Mouse (Mus musculus): ENCODE data around the gene Vdac2. TPM values are rescaled to one million over a fixed set of nuclear protein-coding genes. Genes with fewer than 3 reads are reported as not detected.
A peak's percentile ranks its signal among the peaks of the same experiment; 100 is the strongest.

The Vdac2 gene
- polyA plus RNA-seq, 1 experiment from 2014 or later, result 198 TPM

- peaks cover 55% of the 10 kb centered on the region for H3K4me1 ChIP-seq
- 75% methylated on average over 4 of the region's 4 CpGs for WGBS (ENCODE audit: insufficient replicate concordance)
- peak overlapping the region; percentile 17; the same call in 1 of the 2 replicates for H3K27ac ChIP-seq
- H3K27me3 ChIP-seq (replicated peaks), result no peaks in the 10 kb centered on the region
- no peak for ATAC-seq
- H3K36me3 ChIP-seq, result no peaks in the 10 kb centered on the region
- no peak overlapping the region for H3K9ac ChIP-seq
- H3K4me3 ChIP-seq, result no peak overlapping the region
- no peak overlapping the region for H3K4me2 ChIP-seq
- H3K9me3 ChIP-seq (replicated peaks), result no peaks in the 10 kb centered on the region
Observed at GRCm38 (mm10) chr14:21820880-21821505, 4.0 kb upstream of the Vdac2 start.

GRCm38 (mm10) chr14:21822307-21822706 lies 2.7 kb upstream of the Vdac2 start:
- no peak overlapping the region for H3K4me3 ChIP-seq
- 47% methylated on average over 7 of the region's 7 CpGs for WGBS (ENCODE audit: insufficient replicate concordance)
- H3K27me3 ChIP-seq (replicated peaks), result no peaks in the 10 kb centered on the region
- H3K36me3 ChIP-seq, result no peaks in the 10 kb centered on the region
- ATAC-seq, result no peak
- peak overlapping the region; percentile 98 for H3K27ac ChIP-seq
- no peak overlapping the region for H3K9ac ChIP-seq
- H3K9me3 ChIP-seq (replicated peaks), result no peaks in the 10 kb centered on the region
- peak overlapping the region; percentile 53 for H3K4me2 ChIP-seq
- H3K4me1 ChIP-seq, result peaks cover 59% of the 10 kb centered on the region

DNA sequence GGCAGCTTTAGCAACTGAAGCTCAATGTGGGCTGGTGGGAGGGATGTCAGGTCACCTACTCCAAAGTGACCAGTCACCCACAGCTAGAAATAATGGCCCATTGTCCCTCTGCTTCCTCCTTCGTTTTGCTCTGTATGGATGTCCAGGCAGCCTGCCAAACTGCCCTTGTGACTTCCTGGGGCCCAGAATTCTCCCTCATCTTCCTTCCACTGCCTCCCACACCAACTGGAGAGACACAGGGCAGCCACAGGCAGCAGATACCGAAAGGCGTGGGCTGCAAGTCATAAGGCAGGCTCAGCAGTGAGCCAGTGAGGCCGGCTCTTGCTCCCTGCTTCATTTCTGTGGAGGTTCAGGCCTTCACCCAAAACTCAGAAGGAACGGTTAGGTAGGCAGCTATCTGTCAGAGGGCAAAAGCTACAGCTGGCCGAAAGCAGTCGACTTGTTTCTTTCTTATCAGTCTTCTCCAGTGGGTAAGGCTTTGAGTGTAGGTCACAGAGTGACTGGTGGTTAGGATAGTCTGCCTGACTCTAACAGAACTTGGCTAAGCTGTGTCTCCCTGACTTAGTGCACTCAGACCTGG lies 2.2 kb upstream of the Vdac2 start:
- Histone ChIP-seq H3K27me3 (replicated peaks) (no peaks in the 10 kb centered on the region), H3K4me1 (peaks cover 65% of the 10 kb centered on the region), H3K9ac (peak overlapping the region; percentile 58), H3K4me3 (no peak overlapping the region), H3K4me2 (peak overlapping the region; percentile 53), H3K9me3 (replicated peaks) (no peaks in the 10 kb centered on the region), H3K36me3 (no peaks in the 10 kb centered on the region), H3K27ac (peak overlapping the region; percentile 98)
- WGBS (ENCODE audit: insufficient replicate concordance), result 7% methylated on average over 7 of the region's 7 CpGs
- ATAC-seq, result peak; percentile 95

GRCm38 (mm10) chr14:21823897-21824296 lies 1.1 kb upstream of the Vdac2 start:
- 72% methylated on average over 7 of the region's 7 CpGs for WGBS (ENCODE audit: insufficient replicate concordance)
- H3K27ac ChIP-seq, result peak overlapping the region; percentile 98
- no peak overlapping the region for H3K4me3 ChIP-seq
- 0 out of 2 replicates have a peak overlapping the region, but pooled peaks have one; percentile 53 for H3K4me2 ChIP-seq
- peaks cover 75% of the 10 kb centered on the region for H3K4me1 ChIP-seq
- no peaks in the 10 kb centered on the region for H3K36me3 ChIP-seq
- H3K9ac ChIP-seq, result no peak overlapping the region
- H3K9me3 ChIP-seq (replicated peaks), result no peaks in the 10 kb centered on the region
- ATAC-seq, result no peak
- H3K27me3 ChIP-seq (replicated peaks), result no peaks in the 10 kb centered on the region

GRCm38 (mm10) chr14:21825786-21826491 lies 901 bp downstream of the Vdac2 start:
- Histone ChIP-seq H3K36me3 (no peaks in the 10 kb centered on the region), H3K4me1 (peaks cover 94% of the 10 kb centered on the region), H3K27ac (0 out of 2 replicates have a peak overlapping the region, but pooled peaks have one; percentile 34), H3K9ac (no peak overlapping the region), H3K4me2 (no peak overlapping the region), H3K4me3 (no peak overlapping the region), H3K27me3 (replicated peaks) (no peaks in the 10 kb centered on the region), H3K9me3 (replicated peaks) (no peaks in the 10 kb centered on the region)
- ATAC-seq, result no peak
- 76% methylated on average over 9 of the region's 9 CpGs for WGBS (ENCODE audit: insufficient replicate concordance)

DNA sequence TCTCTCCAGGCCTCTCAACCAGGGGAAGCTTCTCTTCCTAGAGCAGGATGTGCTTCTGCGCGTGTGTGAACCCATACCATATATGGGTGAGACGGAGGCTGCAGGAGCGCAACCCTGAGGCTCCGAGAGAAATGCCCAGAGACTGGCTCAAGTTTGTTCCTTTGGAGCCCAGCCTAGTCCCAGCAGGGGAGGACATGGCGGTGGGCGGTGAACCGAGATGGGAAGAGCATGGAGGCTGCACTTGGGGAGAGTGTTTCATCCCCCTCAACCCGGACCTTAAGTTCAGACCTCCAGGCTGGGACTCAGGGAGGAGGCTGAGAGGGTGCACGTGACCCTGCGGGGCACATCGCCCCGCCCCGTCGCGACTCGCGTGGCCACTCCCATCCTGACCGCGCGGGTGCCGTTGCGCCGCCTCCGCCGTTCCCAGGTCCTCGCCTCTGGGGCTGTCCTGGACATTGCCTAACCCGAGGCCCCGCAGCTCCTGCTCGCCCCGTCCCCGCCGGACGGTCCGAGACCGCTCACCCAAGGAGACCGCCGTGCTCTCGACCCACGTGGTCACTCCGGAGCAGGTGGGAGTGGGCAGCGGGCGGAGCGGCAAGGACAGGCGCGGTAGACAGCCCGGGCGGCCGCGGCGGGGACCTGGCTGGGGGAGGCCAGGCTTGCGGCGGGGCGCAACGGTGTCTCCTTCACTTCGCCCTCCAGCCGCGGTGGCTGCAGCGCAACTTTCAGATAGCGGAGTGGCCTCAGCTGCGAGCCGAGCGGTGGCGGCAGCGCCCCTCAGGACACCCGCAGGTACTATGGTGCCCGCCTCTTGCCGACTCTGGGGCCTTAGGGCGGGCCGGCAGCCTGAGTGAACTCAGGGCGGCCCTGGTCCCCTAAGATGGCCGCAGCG lies 6.1 kb downstream of the Vdac2 start:
- Histone ChIP-seq H3K27ac (peak overlapping the region; percentile 93), H3K4me3 (peak overlapping the region; percentile 96), H3K27me3 (replicated peaks) (no peaks in the 10 kb centered on the region), H3K9me3 (replicated peaks) (no peaks in the 10 kb centered on the region), H3K36me3 (peaks cover 35% of the 10 kb centered on the region), H3K4me1 (peaks cover 78% of the 10 kb centered on the region), H3K9ac (peak overlapping the region; percentile 95), H3K4me2 (peak overlapping the region; percentile 81)
- peak; percentile 96 for ATAC-seq
- WGBS (ENCODE audit: insufficient replicate concordance), result under 1% methylated on average over 72 of the region's 73 CpGs

GRCm38 (mm10) chr14:21831830-21832403 lies 6.9 kb downstream of the Vdac2 start:
- H3K4me1 ChIP-seq, result peaks cover 70% of the 10 kb centered on the region
- H3K36me3 ChIP-seq, result peaks cover 43% of the 10 kb centered on the region
- H3K4me3 ChIP-seq, result peak overlapping the region; percentile 96
- peak overlapping the region; percentile 95 for H3K9ac ChIP-seq
- peak overlapping the region; percentile 81 for H3K4me2 ChIP-seq
- under 1% methylated on average over 28 of the region's 28 CpGs for WGBS (ENCODE audit: insufficient replicate concordance)
- H3K9me3 ChIP-seq (replicated peaks), result no peaks in the 10 kb centered on the region
- H3K27me3 ChIP-seq (replicated peaks), result no peaks in the 10 kb centered on the region
- H3K27ac ChIP-seq, result peak overlapping the region; percentile 93
- ATAC-seq, result peak; percentile 1; the same call in 1 of the 2 replicates

DNA sequence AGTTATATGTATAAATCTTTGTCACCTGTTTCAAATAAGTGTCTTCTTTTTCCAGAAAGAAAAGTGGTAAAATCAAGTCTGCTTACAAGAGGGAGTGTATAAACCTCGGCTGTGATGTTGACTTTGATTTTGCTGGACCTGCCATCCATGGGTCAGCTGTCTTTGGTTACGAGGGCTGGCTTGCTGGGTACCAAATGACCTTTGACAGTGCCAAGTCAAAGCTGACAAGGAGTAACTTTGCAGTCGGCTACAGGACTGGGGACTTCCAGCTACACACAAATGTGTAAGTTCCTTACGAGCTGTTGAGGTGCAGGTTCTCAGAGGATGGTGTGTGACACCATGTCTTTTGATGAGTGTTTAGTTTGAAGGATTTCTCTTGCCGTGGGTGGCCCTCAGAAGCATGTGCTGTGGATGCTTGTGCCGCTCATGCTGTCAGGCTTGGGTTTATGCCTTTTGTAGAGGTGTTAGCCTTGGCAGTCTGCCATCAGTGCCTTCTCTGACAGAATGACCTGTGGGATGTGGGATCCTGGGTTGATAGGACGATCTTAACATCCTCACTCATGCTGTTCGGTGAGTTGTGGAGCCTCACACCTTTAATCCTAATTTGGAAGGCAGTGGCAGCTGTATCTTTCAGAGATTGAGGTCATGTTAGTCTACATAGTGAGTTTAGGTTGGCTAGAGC lies 13.4 kb downstream of the Vdac2 start:
- ATAC-seq, result no peak
- 86% methylated on average over 8 of the region's 8 CpGs for WGBS (ENCODE audit: insufficient replicate concordance)
- no peak overlapping the region for H3K4me2 ChIP-seq
- H3K27ac ChIP-seq, result no peak overlapping the region
- no peak overlapping the region for H3K4me3 ChIP-seq
- H3K36me3 ChIP-seq, result peaks cover 100% of the 10 kb centered on the region
- H3K9ac ChIP-seq, result no peak overlapping the region
- no peaks in the 10 kb centered on the region for H3K9me3 ChIP-seq (replicated peaks)
- no peaks in the 10 kb centered on the region for H3K27me3 ChIP-seq (replicated peaks)
- H3K4me1 ChIP-seq, result peaks cover 32% of the 10 kb centered on the region

DNA sequence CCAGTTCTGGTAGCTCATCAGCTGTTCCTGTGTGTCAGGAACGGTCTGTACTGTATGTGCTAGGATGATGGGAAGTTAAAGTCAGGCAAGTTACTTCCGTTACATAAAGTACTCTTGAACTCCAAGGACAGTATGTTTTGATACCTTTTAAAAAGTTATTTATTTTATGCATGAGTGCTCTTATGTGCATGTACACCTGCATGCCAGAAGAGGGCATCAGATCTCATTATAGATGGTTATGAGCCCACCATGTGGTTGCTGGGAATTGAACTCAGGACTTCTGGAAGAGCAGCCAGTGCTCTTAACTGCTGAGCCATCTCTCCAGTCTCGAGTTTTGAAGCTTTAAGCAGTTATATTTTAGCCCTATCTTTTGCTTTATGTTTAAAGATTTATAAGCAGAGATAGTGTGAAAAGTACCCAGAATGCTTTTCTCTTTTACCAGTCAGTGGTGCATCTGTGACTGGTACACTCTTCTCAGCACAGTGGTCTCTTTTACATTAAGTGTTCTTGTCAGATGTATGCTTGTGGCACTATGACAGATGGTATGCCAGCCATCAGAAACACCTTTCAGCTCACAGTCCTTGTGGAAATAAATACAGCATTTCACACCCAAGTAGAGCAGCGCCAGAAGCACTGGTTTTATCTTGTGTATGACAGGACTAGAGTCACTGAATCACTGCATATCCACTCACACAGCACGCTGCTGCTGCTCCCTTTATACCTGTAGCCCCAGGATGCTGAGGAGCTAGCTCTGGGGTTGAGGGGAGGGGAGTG lies 17.0 kb downstream of the Vdac2 start:
- H3K4me3 ChIP-seq, result no peak overlapping the region
- no peak for ATAC-seq
- no peaks in the 10 kb centered on the region for H3K27me3 ChIP-seq (replicated peaks)
- H3K27ac ChIP-seq, result peak overlapping the region; percentile 56
- H3K9ac ChIP-seq, result no peak overlapping the region
- 67% methylated on average over 5 of the region's 5 CpGs for WGBS (ENCODE audit: insufficient replicate concordance)
- H3K4me2 ChIP-seq, result no peak overlapping the region
- H3K4me1 ChIP-seq, result peaks cover 48% of the 10 kb centered on the region
- H3K36me3 ChIP-seq, result peaks cover 100% of the 10 kb centered on the region
- H3K9me3 ChIP-seq (replicated peaks), result no peaks in the 10 kb centered on the region

GRCm38 (mm10) chr14:21843263-21843662 lies 18.2 kb downstream of the Vdac2 start:
- Histone ChIP-seq H3K4me3 (no peak overlapping the region), H3K4me2 (no peak overlapping the region), H3K9ac (no peak overlapping the region), H3K4me1 (peaks cover 60% of the 10 kb centered on the region), H3K36me3 (peaks cover 89% of the 10 kb centered on the region), H3K27me3 (replicated peaks) (no peaks in the 10 kb centered on the region), H3K9me3 (replicated peaks) (no peaks in the 10 kb centered on the region), H3K27ac (peak overlapping the region; percentile 56)
- no peak for ATAC-seq
- 35% methylated on average over 6 of the region's 6 CpGs for WGBS (ENCODE audit: insufficient replicate concordance)
